Mouse (Mus musculus) layer of hippocampus, postnatal 14 days (tissue): ENCODE results near the gene Hoxa10. TPM values are rescaled to one million over a fixed set of nuclear protein-coding genes. Genes with fewer than 3 reads are reported as not detected.

ENCODE experiments used
- DNase-seq, 2 experiments: peaks; one replicate each; pipeline ENCODE4 v3.0.0; 2021 to 2022; ENCODE audit warnings: low spot score in 2 of 2, mixed read lengths in 1 of 2
- total RNA-seq, 2 experiments: library from RNA; stranded (reverse); gene quantifications; 2 replicates each; pipeline ENCODE4 v1.2.3; 2021

Hoxa10 gene
- total RNA-seq, 2 experiments from 2014 or later, result not detected

DNA sequence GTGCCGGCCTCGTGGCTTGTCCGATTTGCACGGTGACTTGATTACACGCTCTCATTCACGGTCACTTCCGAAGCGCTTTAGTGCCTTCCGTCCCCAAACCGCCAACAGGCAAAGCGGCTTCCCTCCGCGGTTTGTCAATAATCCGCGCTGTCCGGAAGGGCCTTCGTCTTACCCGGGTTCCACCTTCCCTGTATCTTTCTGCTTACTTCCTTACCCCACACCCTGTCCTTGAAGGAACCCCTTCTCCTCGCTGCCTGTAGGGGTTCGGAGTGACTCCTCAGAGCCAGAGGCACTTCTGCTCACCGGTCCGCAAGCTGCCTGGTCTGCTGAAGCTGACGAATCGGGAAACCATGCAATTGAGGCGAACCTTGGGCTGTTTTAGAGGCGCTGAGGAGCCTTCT is 5.7 kb upstream of the Hoxa10 start:
- DNase-seq, result no peak

GRCm38 (mm10) chr6:52245757-52246142 is 5.1 kb upstream of the Hoxa10 start, which contains the start of gene Hoxa11:
Gene Hoxa11 (minus strand): TSS chr6:52245810.
- DNase-seq, result no peak

DNA sequence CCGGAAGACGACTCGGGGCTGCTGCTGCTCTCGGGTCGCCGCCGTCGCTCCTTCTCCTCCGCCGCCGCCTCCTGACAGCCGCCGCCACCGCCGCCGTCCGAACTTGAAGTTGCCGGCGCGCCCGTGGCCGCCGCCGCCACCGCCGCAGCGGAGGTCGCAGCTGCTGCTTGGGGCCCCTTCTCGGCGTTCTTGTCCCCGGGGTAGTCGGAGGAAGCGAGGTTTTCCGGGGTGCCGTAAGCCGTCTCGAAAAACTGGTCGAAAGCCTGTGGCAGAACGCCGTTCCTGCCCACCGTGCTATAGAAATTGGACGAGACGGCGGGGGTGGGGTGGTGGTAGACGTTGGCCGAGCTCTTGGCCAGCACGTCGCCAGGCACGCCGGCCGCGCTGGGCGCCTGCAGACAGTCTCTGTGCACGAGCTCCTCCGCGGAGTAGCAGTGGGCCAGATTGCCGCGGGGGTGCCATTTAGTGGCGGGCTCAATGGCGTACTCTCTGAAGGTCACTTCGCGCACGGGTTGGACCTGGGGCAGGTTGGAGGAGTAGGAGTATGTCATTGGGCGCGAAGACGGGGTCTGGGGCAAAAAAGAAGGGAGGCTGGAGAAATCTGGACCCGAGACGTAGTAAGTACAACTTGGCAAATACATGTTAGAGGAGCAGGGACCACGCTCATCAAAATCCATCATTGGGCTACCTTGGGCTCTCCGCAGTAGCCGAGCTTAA is 4.5 kb upstream of the Hoxa10 start:
- no peak for DNase-seq

GRCm38 (mm10) chr6:52244471-52245039 is 3.9 kb upstream of the Hoxa10 start:
- no peak for DNase-seq

DNA sequence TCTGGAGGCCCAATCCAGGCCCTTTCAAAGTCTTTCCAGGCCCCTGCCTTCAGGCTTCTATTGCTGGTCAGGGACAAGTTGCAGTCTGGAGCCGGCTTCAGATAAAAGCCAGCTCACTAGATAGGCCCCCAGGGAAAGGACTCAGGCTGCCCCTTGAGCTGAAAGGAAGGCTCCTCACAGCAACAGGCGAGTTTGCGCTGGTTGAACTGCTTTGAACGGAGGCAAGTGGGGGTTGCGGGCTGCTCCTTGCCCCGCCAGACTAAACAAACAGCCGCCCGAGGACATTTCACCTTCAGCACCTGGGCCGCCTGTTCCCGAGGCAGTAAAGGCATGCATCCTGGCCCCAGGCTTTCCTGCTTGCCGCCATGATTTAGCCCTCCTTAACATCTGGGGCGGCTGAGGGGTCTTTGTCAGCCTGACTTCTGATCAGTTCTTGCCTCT is 3.0 kb upstream of the Hoxa10 start:
- DNase-seq, result no peak

GRCm38 (mm10) chr6:52242801-52243332 is 2.2 kb upstream of the Hoxa10 start:
- DNase-seq, result no peak

DNA sequence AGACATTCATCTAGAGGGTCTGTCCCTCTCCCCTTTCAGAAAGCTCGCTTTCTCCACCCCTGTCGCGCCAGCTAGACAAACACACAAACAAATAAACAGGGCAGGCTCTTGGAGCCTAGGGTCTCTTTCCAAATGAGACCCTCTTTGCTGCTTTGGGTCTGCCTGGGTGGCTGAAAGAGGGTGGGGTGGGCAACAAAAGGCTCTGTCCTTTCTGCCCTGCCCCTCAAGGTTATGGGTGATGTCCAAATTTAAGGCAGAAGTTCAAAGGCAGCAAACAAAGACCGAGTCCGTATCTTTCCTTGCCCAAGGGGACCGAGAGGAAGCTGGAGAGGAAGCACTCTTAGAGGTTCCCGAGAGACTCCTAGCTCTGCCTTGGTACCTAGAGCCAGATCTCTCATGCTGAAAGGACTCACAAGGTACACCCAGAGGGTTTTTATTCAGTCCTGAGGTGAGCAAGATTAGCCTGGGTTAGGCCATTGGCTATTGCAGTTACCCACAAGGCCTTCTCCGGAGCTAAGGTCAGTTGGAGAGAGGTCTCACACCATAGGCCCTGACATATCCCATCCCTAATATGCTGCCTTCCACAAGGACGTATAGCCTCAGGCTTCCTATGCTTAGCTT is 457 bp upstream of the Hoxa10 start:
- DNase-seq, result no peak

DNA sequence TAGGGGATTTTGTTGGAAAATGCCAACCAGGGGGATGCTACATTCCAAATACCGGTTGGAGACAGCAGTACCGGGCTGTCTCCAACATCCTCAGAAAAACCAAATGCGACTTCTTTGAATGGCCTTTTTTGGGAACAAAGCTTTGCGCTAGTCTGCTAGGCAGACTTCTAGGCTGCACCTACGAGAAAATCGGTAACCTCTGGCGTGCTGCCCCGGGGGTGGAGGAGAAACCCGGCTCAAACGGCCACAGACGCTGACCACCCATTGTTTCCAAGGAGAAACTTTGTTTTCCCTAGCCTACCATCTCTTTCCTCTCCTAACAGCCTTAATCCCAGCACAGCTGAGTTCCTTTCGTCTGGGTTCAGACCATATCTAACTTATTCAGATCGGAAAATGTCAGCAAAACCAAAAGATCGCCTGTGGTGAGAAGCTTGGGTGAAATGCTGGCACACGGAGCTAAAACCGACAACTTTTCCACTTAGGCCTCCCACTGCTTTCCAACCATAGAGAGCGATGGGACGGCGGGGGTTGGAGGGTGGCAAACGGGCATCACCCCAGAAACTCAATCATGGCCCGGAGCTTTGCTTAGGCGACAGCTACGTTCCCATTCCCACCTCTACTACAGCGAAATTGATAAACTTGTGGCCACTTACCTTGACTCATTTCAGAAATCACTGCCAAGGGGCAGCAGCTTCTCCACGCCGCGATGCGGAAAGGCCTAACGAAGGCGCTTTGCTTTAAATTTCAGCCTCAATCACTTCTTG is 847 bp downstream of the Hoxa10 start:
- DNase-seq, result no peak

- DNase-seq, result no peak
Observed at GRCm38 (mm10) chr6:52238976-52239375, 1.7 kb downstream of the Hoxa10 start.

DNA sequence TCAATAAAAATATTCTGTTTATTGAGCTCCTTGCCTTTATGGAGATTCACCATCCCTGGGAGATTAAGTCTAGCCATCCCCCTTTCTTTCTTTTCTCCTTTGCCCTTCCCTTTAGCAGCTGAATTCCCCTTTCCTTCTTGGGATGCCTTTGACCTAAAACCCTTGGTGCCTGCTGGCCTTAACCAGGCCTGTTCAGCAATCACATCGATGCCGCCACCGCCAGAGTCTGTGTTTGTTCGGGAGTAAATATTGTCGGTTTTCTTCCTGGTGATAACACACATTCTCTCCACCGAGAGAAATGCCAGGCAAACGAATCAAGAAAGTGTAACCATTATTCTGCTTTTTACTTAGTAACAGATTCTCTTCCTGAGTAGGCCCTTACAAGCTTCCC is 2.5 kb downstream of the Hoxa10 start:
- DNase-seq, result no peak

GRCm38 (mm10) chr6:52237346-52238154 is 3.1 kb downstream of the Hoxa10 start:
- no peak for DNase-seq

DNA sequence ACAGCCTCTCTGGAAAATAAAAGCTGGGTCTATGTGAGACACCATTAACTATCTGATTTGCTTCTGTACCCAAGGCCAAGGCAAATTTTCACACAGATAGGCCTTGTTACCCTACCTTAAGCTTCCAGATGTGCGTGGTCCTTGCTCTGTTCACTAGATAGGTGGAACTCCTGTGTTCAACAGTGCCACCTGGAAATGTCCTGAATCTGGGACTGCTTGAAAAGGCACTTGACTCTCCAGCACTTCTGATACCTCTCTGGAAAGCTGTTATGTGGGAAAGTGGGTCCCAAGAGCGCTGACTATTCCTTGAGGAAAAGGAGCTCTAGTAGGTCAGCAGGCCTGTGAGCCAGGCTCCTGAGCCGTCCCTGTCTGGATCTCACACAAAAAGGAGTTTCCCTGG is 3.8 kb downstream of the Hoxa10 start:
- DNase-seq, result no peak

DNA sequence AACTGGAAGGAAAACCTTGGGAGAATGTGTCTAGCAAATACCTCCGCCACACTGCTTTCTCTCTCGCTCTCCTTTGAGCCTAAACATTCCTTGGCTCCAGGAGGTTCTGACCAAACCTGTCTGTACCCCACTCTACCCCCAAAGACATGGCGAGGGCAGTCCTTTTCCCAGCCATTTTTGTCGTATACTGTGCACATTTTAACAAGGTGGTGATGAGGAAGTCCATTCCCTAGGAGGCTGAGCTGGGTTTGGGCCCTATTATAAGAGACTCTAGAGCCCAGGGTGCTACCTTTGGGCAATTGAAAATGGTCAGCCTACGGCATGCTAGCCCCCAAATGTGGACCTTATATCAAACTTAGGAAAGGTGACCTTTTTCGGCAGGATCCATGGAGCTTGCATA is 4.8 kb downstream of the Hoxa10 start:
- DNase-seq, result no peak

DNA sequence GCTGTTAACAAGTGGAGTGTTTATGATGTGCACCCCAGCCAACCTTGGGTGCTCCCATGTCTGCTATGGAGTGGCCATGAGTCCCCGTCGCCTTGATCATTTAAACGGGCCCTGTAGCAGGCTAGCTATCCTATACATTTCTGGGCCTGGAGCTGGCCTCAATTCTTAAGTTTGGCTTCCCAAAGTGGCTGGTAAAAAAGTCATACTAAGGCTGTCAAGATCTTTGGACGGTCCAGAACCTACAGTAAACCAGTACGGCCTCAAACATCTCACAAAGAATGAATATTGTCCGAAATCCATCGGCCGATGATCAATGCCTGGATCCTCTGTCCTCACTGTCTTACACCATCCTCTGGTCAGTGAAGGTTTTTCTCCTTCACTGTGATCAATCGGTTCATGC is 5.4 kb downstream of the Hoxa10 start:
- no peak for DNase-seq

DNA sequence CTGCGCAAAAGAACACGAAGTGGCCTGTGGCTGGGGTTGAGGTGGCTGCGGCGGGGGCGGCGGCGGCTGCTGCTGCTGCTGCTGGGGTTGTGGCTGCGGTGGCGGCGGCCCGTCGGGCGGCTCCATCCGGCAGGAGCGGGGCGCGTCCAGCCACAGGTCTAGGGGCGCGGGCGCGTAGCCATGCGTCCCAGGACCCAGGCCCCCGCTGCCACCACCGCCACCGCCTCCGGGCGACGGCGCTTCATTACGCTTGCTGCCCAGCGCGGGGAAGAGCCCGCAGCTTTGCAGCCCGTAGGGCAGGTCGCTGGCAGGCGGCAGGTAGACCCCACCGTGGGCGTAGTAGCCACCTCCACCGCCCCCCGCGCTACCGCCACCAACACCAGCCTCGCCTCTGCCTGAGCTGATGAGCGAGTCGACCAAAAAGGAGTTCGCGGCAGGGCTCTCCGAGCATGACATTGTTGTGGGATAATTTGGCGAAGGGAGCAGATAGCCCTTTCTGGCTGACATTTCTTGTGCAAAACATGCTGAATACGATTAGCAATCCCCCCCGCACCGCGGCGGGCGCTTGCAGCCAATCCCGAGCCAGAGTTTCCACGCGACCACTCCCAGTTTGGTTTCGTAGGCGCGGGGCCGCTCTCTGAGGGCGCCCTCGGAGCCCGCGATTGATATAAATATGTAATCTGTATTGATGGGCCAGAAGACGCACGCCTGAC is 6.1 kb downstream of the Hoxa10 start:
- no peak for DNase-seq

DNA sequence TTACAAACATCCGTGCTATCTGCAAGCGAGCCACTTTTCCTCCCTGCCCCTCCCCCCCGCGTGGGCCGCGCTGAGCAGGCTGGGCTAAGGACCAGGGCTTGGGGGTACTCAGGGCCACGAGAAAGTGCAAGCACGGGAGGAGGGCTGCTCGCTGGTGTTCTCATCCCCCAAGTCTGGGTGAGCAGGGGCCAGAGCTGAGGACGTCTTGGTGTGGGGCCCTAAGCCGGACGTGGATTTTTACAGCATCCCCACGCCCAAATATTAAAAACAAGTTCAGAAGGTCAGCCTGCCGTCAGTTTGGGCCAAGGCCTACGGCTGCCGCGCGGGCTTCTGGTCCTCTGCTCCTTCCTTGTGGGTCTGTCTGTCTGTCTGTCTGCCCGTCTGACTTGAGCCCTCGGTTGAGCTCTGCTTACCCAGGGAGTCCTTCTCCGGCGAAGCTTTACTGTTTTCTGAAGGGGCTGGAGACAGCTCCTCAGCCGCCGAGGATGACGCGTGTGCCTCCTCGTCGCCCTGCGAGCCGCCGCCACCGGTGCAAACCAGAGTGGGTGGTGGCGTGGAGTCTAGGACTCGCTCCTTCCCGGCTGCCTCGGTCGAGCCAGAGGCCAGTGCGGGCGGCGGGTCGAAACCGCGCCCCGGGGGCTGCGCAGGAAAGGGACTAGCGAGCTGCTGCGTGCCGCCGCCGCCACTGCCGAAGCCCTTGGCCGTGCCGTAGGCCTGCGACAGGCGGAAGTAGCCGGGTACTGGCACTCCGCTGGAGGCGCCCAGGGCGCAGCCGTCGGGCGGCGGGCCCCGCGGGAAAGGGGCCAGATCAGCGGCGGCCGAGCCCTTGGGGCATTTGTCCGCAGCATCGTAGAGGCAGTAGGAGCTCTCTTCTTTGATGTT is 6.9 kb downstream of the Hoxa10 start:
- DNase-seq, result no peak

DNA sequence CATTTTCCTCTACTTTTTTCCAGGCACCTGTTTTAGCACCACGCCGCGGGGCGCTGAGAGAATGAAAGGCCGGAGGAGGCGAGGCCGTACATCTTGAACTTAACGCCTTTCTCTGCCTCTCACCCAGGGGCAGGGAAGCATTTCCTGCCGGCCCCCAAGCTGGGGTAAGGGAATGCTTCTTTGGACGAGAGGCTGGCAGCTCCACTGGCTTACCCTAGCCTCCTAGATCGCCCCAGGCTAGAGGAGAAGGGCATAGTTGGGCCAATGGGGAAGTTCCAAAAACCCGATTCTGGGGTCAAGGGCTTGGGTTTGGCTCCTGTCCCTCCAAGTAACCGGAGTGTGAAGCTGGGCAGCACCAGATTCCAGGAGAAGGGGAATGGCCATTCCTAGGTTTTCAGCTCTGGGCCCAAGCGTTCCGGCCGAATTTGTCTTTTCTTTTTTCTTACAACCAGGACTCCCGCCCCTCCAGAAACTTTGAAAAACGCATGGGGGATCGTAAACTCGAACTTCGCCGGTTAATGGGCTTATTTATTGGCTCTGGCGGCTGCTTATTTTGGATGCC is 7.6 kb downstream of the Hoxa10 start:
- no peak for DNase-seq

DNA sequence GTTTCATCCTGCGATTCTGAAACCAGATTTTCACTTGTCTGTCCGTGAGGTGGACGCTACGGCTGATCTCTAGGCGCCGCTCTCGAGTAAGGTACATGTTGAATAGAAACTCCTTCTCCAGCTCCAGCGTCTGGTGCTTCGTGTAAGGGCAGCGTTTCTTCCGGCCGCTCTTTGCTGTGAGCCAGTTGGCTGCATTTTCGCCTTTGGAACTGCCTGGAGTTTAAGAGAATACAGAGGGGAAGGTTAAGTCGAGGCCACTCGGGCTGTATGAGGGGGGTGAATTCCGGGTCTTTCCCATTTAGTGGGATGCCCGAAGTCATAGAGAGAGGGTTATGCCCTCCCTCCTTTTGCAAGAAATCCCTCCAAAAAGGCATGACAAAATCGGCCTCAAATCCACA is 8.1 kb downstream of the Hoxa10 start:
- DNase-seq, result no peak
